Mouse (Mus musculus): ENCODE measurements around the gene Lztr1.

DNA sequence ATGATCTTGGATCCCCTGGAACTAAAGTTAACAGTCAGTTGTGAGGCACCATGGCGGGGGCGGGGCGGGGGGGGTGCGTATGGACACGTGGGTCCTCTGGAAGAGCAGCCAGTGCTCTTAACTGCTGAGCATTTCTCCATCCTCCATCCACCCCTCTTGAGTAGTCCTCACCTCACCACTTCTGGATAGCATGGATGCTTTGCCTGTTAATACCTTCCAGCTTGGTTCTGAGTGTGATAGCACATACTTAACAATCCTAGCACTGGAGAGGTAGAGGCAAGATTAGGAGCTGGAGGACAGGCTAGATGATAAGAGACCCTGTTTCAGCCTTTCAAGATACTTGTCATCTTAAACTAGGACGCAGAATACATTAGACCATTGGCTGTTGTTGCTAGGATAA, 36.0 kb upstream of the Lztr1 start:
- TF ChIP-seq CTCF (IDR thresholded peaks at IDR 0.05; ENCODE audit: low read depth): no peak
- TF ChIP-seq EP300 (IDR thresholded peaks at IDR 0.05; ENCODE audit: low read depth): no peak
